Mouse (Mus musculus) small intestine, adult 2 months (tissue): ENCODE results near the gene Atg10. TPM values are rescaled to one million over a fixed set of nuclear protein-coding genes. Genes with fewer than 3 reads are reported as not detected.

Experiments
- H3K27ac ChIP-seq: fragments of 200-500 bp; 2 replicates; pipeline ENCODE4 v1.5.1; 2012; ENCODE audit warnings: low read depth, low read length, control low read depth, inconsistent platforms; ENCODE audit not compliant: insufficient read depth
- H3K27me3 ChIP-seq: fragments of 200-500 bp; 2 replicates; pipeline ENCODE4 v1.6.1; 2012; ENCODE audit warnings: mild to moderate bottlenecking, moderate library complexity, low read length, inconsistent platforms; ENCODE audit not compliant: control insufficient read depth, insufficient read depth
- H3K36me3 ChIP-seq: fragments of 200-500 bp; 2 replicates; pipeline ENCODE4 v1.6.1; 2012; ENCODE audit warnings: mild to moderate bottlenecking, low read length, control low read depth, inconsistent platforms; ENCODE audit not compliant: control insufficient read depth, insufficient read depth
- H3K4me1 ChIP-seq: fragments of 200-500 bp; 2 replicates; pipeline ENCODE4 v1.6.1; 2012; ENCODE audit warnings: low read length, inconsistent platforms, mixed read lengths; ENCODE audit not compliant: control insufficient read depth, insufficient read depth, insufficient read length
- H3K4me3 ChIP-seq: fragments of 200-500 bp; 2 replicates; pipeline ENCODE4 v1.5.1; 2012; ENCODE audit warnings: low read depth, mild to moderate bottlenecking, control low read depth, inconsistent platforms, low read length, moderate library complexity
- CTCF ChIP-seq: fragments of 200-500 bp; IDR thresholded peaks from 2 replicates; pipeline ENCODE4 v1.5.1; 2012; ENCODE audit warnings: low read depth, mild to moderate bottlenecking, control low read depth, inconsistent platforms, low read length, moderate library complexity, mixed read lengths; ENCODE audit not compliant: insufficient replicate concordance, insufficient read length; ENCODE audit errors: extremely low read depth
- POLR2A ChIP-seq: fragments of 200-500 bp; IDR thresholded peaks from 2 replicates; pipeline ENCODE4 v1.6.1; 2012; ENCODE audit warnings: low read depth, mild to moderate bottlenecking, control low read depth, inconsistent platforms, low read length, moderate library complexity
- WGBS: fragments of 180-500 bp; shearing (Covaris S2); methylation state at CpG from one replicate; pipeline ENCODE4 v1.1.7; 2018; 5-methylcytosine and 5-hydroxymethylcytosine counted together
- polyA plus RNA-seq: library from polyadenylated mRNA; depleted of rRNA; stranded (reverse); fragments of >200 nt; gene quantifications from 2 replicates; pipeline ENCODE4 v1.2.3, GENCODE M21; 2012

Atg10 gene
- polyA plus RNA-seq, 1 experiment: 0.16 TPM

- H3K4me3 ChIP-seq: no peak overlapping the region
- H3K4me1 ChIP-seq: no peaks in the 10 kb centered on the region
- H3K36me3 ChIP-seq: 0 out of 2 replicates have a peak, but pooled peaks cover 4% of the 10 kb centered on the region
- TF ChIP-seq POLR2A (no peak), CTCF (no peak)
- no peak overlapping the region for H3K27ac ChIP-seq
- no peaks in the 10 kb centered on the region for H3K27me3 ChIP-seq
- WGBS: 85% methylated on average over 7 of the region's 7 CpGs
These were observed 21.2 kb downstream of the Atg10 start for GRCm38 (mm10) chr13:91202564-91202963.

- no peak overlapping the region for H3K27ac ChIP-seq
- WGBS: 91% methylated on average over 13 of the region's 13 CpGs
- H3K27me3 ChIP-seq: no peaks in the 10 kb centered on the region
- H3K36me3 ChIP-seq: no peaks in the 10 kb centered on the region
- no peaks in the 10 kb centered on the region for H3K4me1 ChIP-seq
- H3K4me3 ChIP-seq: no peak overlapping the region
- TF ChIP-seq CTCF (no peak), POLR2A (no peak)
These were observed 36.2 kb downstream of the Atg10 start for GRCm38 (mm10) chr13:91187378-91188234.

- TF ChIP-seq POLR2A (no peak), CTCF (no peak)
- no peaks in the 10 kb centered on the region for H3K36me3 ChIP-seq
- H3K4me3 ChIP-seq: no peak overlapping the region
- H3K4me1 ChIP-seq: no peaks in the 10 kb centered on the region
- H3K27me3 ChIP-seq: no peaks in the 10 kb centered on the region
- no peak overlapping the region for H3K27ac ChIP-seq
- WGBS: 92% methylated on average over 3 of the region's 3 CpGs
These were observed 38.4 kb downstream of the Atg10 start for GRCm38 (mm10) chr13:91185248-91185867.

- Histone ChIP-seq H3K36me3 (no peaks in the 10 kb centered on the region), H3K4me3 (no peak overlapping the region), H3K27ac (no peak overlapping the region), H3K4me1 (peaks cover 2% of the 10 kb centered on the region; the same call in 1 of the 2 replicates), H3K27me3 (no peaks in the 10 kb centered on the region)
- 86% methylated on average over 3 of the region's 3 CpGs for WGBS
- no peak for TF ChIP-seq CTCF
- no peak for TF ChIP-seq POLR2A
These were observed 39.5 kb downstream of the Atg10 start for GRCm38 (mm10) chr13:91184226-91184625.

- Histone ChIP-seq H3K27me3 (no peaks in the 10 kb centered on the region), H3K4me1 (peaks cover 2% of the 10 kb centered on the region; the same call in 1 of the 2 replicates), H3K27ac (no peak overlapping the region), H3K36me3 (no peaks in the 10 kb centered on the region), H3K4me3 (no peak overlapping the region)
- WGBS: 31% methylated on average over 8 of the region's 8 CpGs
- TF ChIP-seq POLR2A: no peak
- no peak for TF ChIP-seq CTCF
These were observed 43.4 kb downstream of the Atg10 start for GRCm38 (mm10) chr13:91180364-91180763.

GRCm38 (mm10) chr13:91179174-91179899 is 44.4 kb downstream of the Atg10 start:
- Histone ChIP-seq H3K36me3 (no peaks in the 10 kb centered on the region), H3K27ac (no peak overlapping the region), H3K27me3 (no peaks in the 10 kb centered on the region), H3K4me1 (peaks cover 2% of the 10 kb centered on the region; the same call in 1 of the 2 replicates), H3K4me3 (no peak overlapping the region)
- 85% methylated on average over 8 of the region's 8 CpGs for WGBS
- no peak for TF ChIP-seq POLR2A
- no peak for TF ChIP-seq CTCF

- no peak overlapping the region for H3K27ac ChIP-seq
- H3K36me3 ChIP-seq: no peaks in the 10 kb centered on the region
- no peak overlapping the region for H3K4me3 ChIP-seq
- peaks cover 2% of the 10 kb centered on the region; the same call in 1 of the 2 replicates for H3K4me1 ChIP-seq
- WGBS: 90% methylated on average over 9 of the region's 9 CpGs
- H3K27me3 ChIP-seq: no peaks in the 10 kb centered on the region
- no peak for TF ChIP-seq POLR2A
- no peak for TF ChIP-seq CTCF
These were observed 45.2 kb downstream of the Atg10 start for GRCm38 (mm10) chr13:91178428-91179160.
